In the genomic region with DNA sequence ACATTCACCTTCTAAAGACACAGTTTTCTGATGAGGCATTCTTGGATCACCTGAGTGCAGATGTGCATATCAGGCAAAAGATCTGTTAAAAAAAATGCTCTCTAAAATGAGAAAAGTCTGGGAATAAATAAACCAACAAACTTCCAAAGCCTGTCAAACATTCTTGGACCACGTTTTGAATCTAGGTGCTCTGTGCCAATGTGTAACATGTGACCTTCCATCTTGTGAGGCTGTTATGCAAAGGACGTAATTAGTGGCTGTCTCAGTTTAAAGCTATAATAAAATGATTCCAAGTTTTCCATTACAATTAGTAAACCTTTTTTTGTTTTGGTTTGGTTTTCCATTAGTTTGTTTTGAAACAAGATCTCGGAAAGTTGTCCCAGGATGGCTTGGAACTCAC, we compare ENCODE assay signal across 28 mouse cellular contexts.
DNase-seq lines count a peak whose midpoint lies in the region; ATAC-seq lines count a peak whose summit lies in the region.
"Had no signal": no experiment of that assay in that cellular context is flagged by ENCODE, and none has a peak within 500 bp of the region (broad histone marks: within the 10 kb centered on the region; RNA-seq: fewer than 3 reads in every experiment).

No protein-coding gene starts in this region.

- peak; percentile 16 for DNase-seq in embryonic facial prominence, embryonic 14.5 days (ENCODE audit: low spot score)
- DNase-seq in embryonic facial prominence, embryonic 10.5 days (ENCODE audit: low spot score): no peak
- DNase-seq in kidney, adult 8-10 months: peak; percentile 22 to 35
- DNase-seq in kidney, postnatal 14 days: no peak
- DNase-seq: adrenal gland, adult 8-10 months; adrenal gland, postnatal 14 days; adrenal gland, postnatal 36 days; B cell, adult 2 months; cerebellum, adult 11 months; cerebellum, adult 18-20 months; cerebellum, adult 8-10 months; cerebellum, adult 9-11 months; cerebellum, postnatal 14 days; cerebellum, postnatal 36 days; embryo, embryonic 11 days had no signal

- H3K4me1 ChIP-seq in embryonic facial prominence, embryonic 14.5 days (ENCODE audit: control insufficient read depth, insufficient read depth, low read length): no peaks in the 10 kb centered on the region
- no peaks in the 10 kb centered on the region for H3K4me1 ChIP-seq in embryonic facial prominence, embryonic 10.5 days
- peaks cover 16% of the 10 kb centered on the region for H3K4me1 ChIP-seq in brown adipose tissue, adult 24 weeks (ENCODE audit: control insufficient read depth, insufficient read depth, insufficient read length, low read length)
- H3K4me1 ChIP-seq: embryonic facial prominence, embryonic 12.5 days; embryonic facial prominence, embryonic 15.5 days had no signal

- no peaks in the 10 kb centered on the region for H3K27me3 ChIP-seq in embryonic facial prominence, embryonic 14.5 days (replicated peaks; ENCODE audit: control insufficient read depth, insufficient read depth, low read length)
- no peaks in the 10 kb centered on the region for H3K27me3 ChIP-seq in embryonic facial prominence, embryonic 10.5 days (replicated peaks; ENCODE audit: low read depth, poor library complexity, severe bottlenecking)
- H3K27me3 ChIP-seq: CH12.LX; embryonic facial prominence, embryonic 12.5 days; embryonic facial prominence, embryonic 15.5 days; forebrain, embryonic 12.5 days; Patski had no signal

- peaks cover 9% of the 10 kb centered on the region for H3K36me3 ChIP-seq in embryonic facial prominence, embryonic 14.5 days (ENCODE audit: control insufficient read depth, insufficient read depth, low read length)
- H3K36me3 ChIP-seq in embryonic facial prominence, embryonic 10.5 days (replicated peaks): peaks cover 12% of the 10 kb centered on the region; the same call in 1 of the 2 replicates
- H3K36me3 ChIP-seq: forebrain, embryonic 10.5 days; G1E had no signal

- no peak overlapping the region for H3K9ac ChIP-seq in embryonic facial prominence, embryonic 14.5 days (ENCODE audit: low read depth, low read length)
- H3K9ac ChIP-seq: embryonic facial prominence, embryonic 12.5 days; embryonic facial prominence, embryonic 15.5 days; forebrain, embryonic 12.5 days had no signal

- peaks cover 14% of the 10 kb centered on the region; the same call in 1 of the 2 replicates for H3K9me3 ChIP-seq in embryonic facial prominence, embryonic 14.5 days (ENCODE audit: control insufficient read depth, low read length)
- H3K9me3 ChIP-seq in embryonic facial prominence, embryonic 10.5 days: no peaks in the 10 kb centered on the region
- H3K9me3 ChIP-seq: embryonic facial prominence, embryonic 15.5 days; forebrain, embryonic 12.5 days; G1E had no signal

- H3K4me2 ChIP-seq in embryonic facial prominence, embryonic 14.5 days (ENCODE audit: low read depth, low read length): no peak overlapping the region
- H3K4me2 ChIP-seq: embryonic facial prominence, embryonic 12.5 days; embryonic facial prominence, embryonic 15.5 days; forebrain, embryonic 12.5 days had no signal

- 66% methylated on average over 3 of the region's 3 CpGs for WGBS in embryonic facial prominence, embryonic 14.5 days
- WGBS in embryonic facial prominence, embryonic 10.5 days: 77% methylated on average over 3 of the region's 3 CpGs

- no peak overlapping the region for H3K27ac ChIP-seq in embryonic facial prominence, embryonic 14.5 days (replicated peaks; ENCODE audit: low read depth, low read length)
- H3K27ac ChIP-seq in embryonic facial prominence, embryonic 10.5 days (replicated peaks): no peak overlapping the region
- H3K27ac ChIP-seq in brown adipose tissue, adult 24 weeks (replicated peaks; ENCODE audit: low read depth, low read length): peak overlapping the region; percentile 41; the same call in 1 of the 2 replicates
- H3K27ac ChIP-seq: embryonic facial prominence, embryonic 12.5 days; embryonic facial prominence, embryonic 15.5 days; forebrain, embryonic 10.5 days; forebrain, embryonic 12.5 days had no signal

- H3K4me3 ChIP-seq in embryonic facial prominence, embryonic 14.5 days (ENCODE audit: low read depth, low read length): no peak overlapping the region
- H3K4me3 ChIP-seq in embryonic facial prominence, embryonic 10.5 days: no peak overlapping the region
- no peak overlapping the region for H3K4me3 ChIP-seq in brown adipose tissue, adult 24 weeks (ENCODE audit: insufficient read depth, low read depth, low read length)
- H3K4me3 ChIP-seq: embryonic facial prominence, embryonic 12.5 days; embryonic facial prominence, embryonic 15.5 days; erythroblast, embryonic 14.5 days; forebrain, embryonic 10.5 days; forebrain, embryonic 12.5 days had no signal

- ATAC-seq in embryonic facial prominence, embryonic 14.5 days (ENCODE audit: low read depth): no peak
- ATAC-seq: activated CD4-positive, CD25-positive, alpha-beta regulatory T cell, adult 4 months; CD4-positive, CD25-positive, alpha-beta regulatory T cell, adult 4 months; forebrain, embryonic 14.5 days; forebrain, embryonic 16.5 days; Patski had no signal

Comparison
In these comparisons a context has a peak if more than half of its experiments do, and no peak if none do; other contexts are left out.
1. DNase-seq: peak in embryonic facial prominence, embryonic 14.5 days (single experiment) and kidney, adult 8-10 months (2 of 2); none in embryonic facial prominence, embryonic 10.5 days (single experiment) and kidney, postnatal 14 days (single experiment).